ENCODE assay signal across 8 mouse cellular contexts in genomic region chr11:109721320-109721780, GRCm38 (mm10). TPM values are rescaled to one million over a fixed set of nuclear protein-coding genes. Genes with fewer than 3 reads are reported as not detected.
DNase-seq lines count a peak whose midpoint lies in the region; ATAC-seq and TF ChIP-seq lines count a peak whose summit lies in the region.

No protein-coding gene starts in this region.

- ATAC-seq in heart, embryonic 12.5 days (ENCODE audit: insufficient number of reproducible peaks, low FRiP score): peak; percentile 63
- peak; percentile 65 for ATAC-seq in kidney, postnatal 0 days (replicated peaks; ENCODE audit: low FRiP score, low read depth)
- ATAC-seq in megakaryocyte, adult 5-6 weeks (ENCODE audit: poor library complexity, severe bottlenecking): peak; percentile 75

- TF ChIP-seq POLR2A in cortical plate, adult 2 months (IDR thresholded peaks at IDR 0.05; ENCODE audit: extremely low read depth, insufficient read depth, low read length): no peak

- TF ChIP-seq CTCF in cortical plate, adult 2 months (IDR thresholded peaks at IDR 0.05; ENCODE audit: extremely low read depth, insufficient read depth, low read length): no peak
- TF ChIP-seq CTCF in kidney, postnatal 0 days (IDR thresholded peaks at IDR 0.05; ENCODE audit: low read depth): peak; percentile 27; the same call in 1 of the 2 replicates

- no peaks in the 10 kb centered on the region for H3K36me3 ChIP-seq in heart, embryonic 12.5 days
- H3K36me3 ChIP-seq in kidney, postnatal 0 days (ENCODE audit: insufficient read depth, low read length): no peaks in the 10 kb centered on the region

- 0 out of 2 replicates have a peak, but pooled peaks cover 20% of the 10 kb centered on the region for H3K27me3 ChIP-seq in heart, embryonic 12.5 days (replicated peaks)
- no peaks in the 10 kb centered on the region for H3K27me3 ChIP-seq in kidney, postnatal 0 days (ENCODE audit: insufficient read depth, low read length)

- H3K4me2 ChIP-seq in heart, embryonic 12.5 days: peak overlapping the region; percentile 85
- H3K4me2 ChIP-seq in kidney, postnatal 0 days (ENCODE audit: low read length): peak overlapping the region; percentile 82

- H3K4me1 ChIP-seq in cortical plate, adult 2 months (ENCODE audit: control insufficient read depth, insufficient read depth, low read length): peaks cover 10% of the 10 kb centered on the region
- H3K4me1 ChIP-seq in heart, embryonic 12.5 days (replicated peaks): peaks cover 12% of the 10 kb centered on the region
- peaks cover 12% of the 10 kb centered on the region; the same call in 1 of the 2 replicates for H3K4me1 ChIP-seq in kidney, postnatal 0 days (replicated peaks; ENCODE audit: insufficient read depth, low read length)

- peak overlapping the region; percentile 39 for H3K4me3 ChIP-seq in cortical plate, adult 2 months (ENCODE audit: insufficient read depth, low read length)
- H3K4me3 ChIP-seq in heart, embryonic 12.5 days: peak overlapping the region; percentile 52
- peak overlapping the region; percentile 40 for H3K4me3 ChIP-seq in kidney, postnatal 0 days (replicated peaks; ENCODE audit: low read depth, low read length)

- peak overlapping the region; percentile 63 for H3K9ac ChIP-seq in heart, embryonic 12.5 days
- H3K9ac ChIP-seq in kidney, postnatal 0 days (ENCODE audit: low read depth, low read length): peak overlapping the region; percentile 51

- DNase-seq in ovary, adult 18-20 months (ENCODE audit: low spot score): peak; percentile 45
- DNase-seq in ovary, postnatal 10 days (ENCODE audit: low spot score): no peak
- peak; percentile 69 for DNase-seq in kidney, postnatal 0 days (ENCODE audit: low spot score)
- peak; percentile 54 for DNase-seq in testis, postnatal 10 days (ENCODE audit: low spot score)
- DNase-seq in layer of hippocampus, adult 8-10 months (ENCODE audit: low spot score in 2 of 2): no peak

- under 1% methylated on average over 40 of the region's 40 CpGs for WGBS in heart, embryonic 12.5 days
- WGBS in kidney, postnatal 0 days: under 1% methylated on average over 40 of the region's 40 CpGs

- peak overlapping the region; percentile 36 for H3K27ac ChIP-seq in cortical plate, adult 2 months (ENCODE audit: insufficient read depth, low read length)
- no peak overlapping the region for H3K27ac ChIP-seq in heart, embryonic 12.5 days (ENCODE audit: poor library complexity, severe bottlenecking)
- peak overlapping the region; percentile 67; the same call in 1 of the 2 replicates for H3K27ac ChIP-seq in kidney, postnatal 0 days

- H3K9me3 ChIP-seq in heart, embryonic 12.5 days (replicated peaks): no peaks in the 10 kb centered on the region
- no peaks in the 10 kb centered on the region for H3K9me3 ChIP-seq in kidney, postnatal 0 days (replicated peaks; ENCODE audit: low read length)

RNA-seq across cellular contexts. Expression of gene Fam20a, which starts 0.7 kb away (rescaled TPM):
- polyA plus RNA-seq in cortical plate, adult 2 months (2012; rRNA removed): 22.5 and 24.6 TPM in 2 replicates
- 1.2 and 1.4 TPM in 2 replicates for polyA plus RNA-seq in heart, embryonic 12.5 days (2016; fragmentation: Nextera tagmentation; extraction: Ambion mirVana)
- 4.9 and 5.8 TPM in 2 replicates for polyA plus RNA-seq in kidney, postnatal 0 days (2015; fragmentation: Nextera tagmentation; extraction: Ambion mirVana)
- not detected in 2 replicates for total RNA-seq in megakaryocyte, adult 5-6 weeks (2015)
- total RNA-seq in megakaryocyte, adult 5-6 weeks (2017): 0.04 and 0.33 TPM in 2 replicates
- 10 to 100 TPM; 12.3 to 14.9 (median 13.1) TPM for total RNA-seq in layer of hippocampus, adult 8-10 months (2022)

Comparison
In these comparisons a context has a peak if more than half of its experiments do, and no peak if none do; other contexts are left out.
1. DNase-seq: peak in ovary, adult 18-20 months (single experiment), kidney, postnatal 0 days (single experiment) and testis, postnatal 10 days (single experiment); none in ovary, postnatal 10 days (single experiment) and layer of hippocampus, adult 8-10 months (0 of 2).
2. Peak in every context shown above with its lines, with median percentiles within 50 percentile points of each other: H3K4me3 ChIP-seq and ATAC-seq.